Mouse (Mus musculus) right cerebral cortex, postnatal 10 days (tissue): ENCODE results near the gene Cdk5rap3.

Experiments used
- DNase-seq, 2 experiments: peaks; one replicate each; pipeline ENCODE4 v3.0.0; 2021; ENCODE audit warnings: low spot score in 2 of 2

The Cdk5rap3 gene

GRCm38 (mm10) chr11:96933562-96934276, 17.4 kb upstream of the Cdk5rap3 start:
- DNase-seq, result no peak

GRCm38 (mm10) chr11:96931327-96932062, 15.2 kb upstream of the Cdk5rap3 start:
- DNase-seq, result no peak

- DNase-seq, result no peak
These were observed 13.6 kb upstream of the Cdk5rap3 start for GRCm38 (mm10) chr11:96929766-96930331.

GRCm38 (mm10) chr11:96929096-96929765, 12.9 kb upstream of the Cdk5rap3 start:
- DNase-seq, result no peak

GRCm38 (mm10) chr11:96928691-96929090, 12.4 kb upstream of the Cdk5rap3 start:
- DNase-seq, result no peak

GRCm38 (mm10) chr11:96928088-96928487, 11.8 kb upstream of the Cdk5rap3 start, which contains the start of gene Prr15l:
Gene Prr15l, plus strand, starts transcription at chr11:96928104.
- DNase-seq, result no peak

GRCm38 (mm10) chr11:96926587-96926986, 10.3 kb upstream of the Cdk5rap3 start:
- no peak for DNase-seq

- DNase-seq, result no peak
These were observed 9.3 kb upstream of the Cdk5rap3 start for GRCm38 (mm10) chr11:96925469-96926148.

- no peak for DNase-seq
These were observed 8.6 kb upstream of the Cdk5rap3 start for GRCm38 (mm10) chr11:96924861-96925260.

- no peak for DNase-seq
These were observed 2.7 kb upstream of the Cdk5rap3 start for GRCm38 (mm10) chr11:96919003-96919402.

- DNase-seq, result no peak
These were observed 1.1 kb upstream of the Cdk5rap3 start for GRCm38 (mm10) chr11:96917415-96917814.

- peak in 1 of 2 experiments; percentile 28 for DNase-seq
These were observed 645 bp upstream of the Cdk5rap3 start for GRCm38 (mm10) chr11:96916885-96917396.

GRCm38 (mm10) chr11:96912682-96913081, 3.6 kb downstream of the Cdk5rap3 start:
- DNase-seq, result no peak

GRCm38 (mm10) chr11:96910003-96910402, 6.3 kb downstream of the Cdk5rap3 start:
- peak; percentile 86 to 89 for DNase-seq

- no peak for DNase-seq
These were observed 7.7 kb downstream of the Cdk5rap3 start for GRCm38 (mm10) chr11:96908594-96908993.

- DNase-seq, result peak in 1 of 2 experiments; percentile 59
These were observed 9.7 kb downstream of the Cdk5rap3 start for GRCm38 (mm10) chr11:96906431-96907161.

GRCm38 (mm10) chr11:96902639-96903635, 13.4 kb downstream of the Cdk5rap3 start:
- DNase-seq, result peak; percentile 62 to 66

- no peak for DNase-seq
These were observed 15.0 kb downstream of the Cdk5rap3 start for GRCm38 (mm10) chr11:96901332-96901731.
